In genomic region chr9:46824703-46825102, GRCm38 (mm10) we compare ENCODE assay signal across 24 mouse cellular contexts.
DNase-seq lines count a peak whose midpoint lies in the region; ATAC-seq and TF ChIP-seq lines count a peak whose summit lies in the region.
"Had no signal": no experiment of that assay in that cellular context is flagged by ENCODE, and none has a peak within 500 bp of the region (broad histone marks: within the 10 kb centered on the region; RNA-seq: fewer than 3 reads in every experiment).

No protein-coding gene starts in this region.

- no peak for ATAC-seq in forebrain, embryonic 14.5 days
- no peak for ATAC-seq in forebrain, embryonic 13.5 days
- ATAC-seq: forebrain, embryonic 16.5 days; hindbrain, postnatal 0 days; inflammation-experienced regulatory T-cells, adult 6 months had no signal

- no peaks in the 10 kb centered on the region for H3K36me3 ChIP-seq in forebrain, embryonic 14.5 days (ENCODE audit: control insufficient read depth, insufficient read depth, low read length)
- H3K36me3 ChIP-seq in forebrain, embryonic 13.5 days (ENCODE audit: poor library complexity, severe bottlenecking), result no peaks in the 10 kb centered on the region
- H3K36me3 ChIP-seq: G1E had no signal

- peak; percentile 30 for DNase-seq in forebrain, embryonic 14.5 days (ENCODE audit: low spot score)
- DNase-seq in left cerebral cortex, postnatal 4 days, result peak; percentile 17
- DNase-seq in left cerebral cortex, adult 9 months (ENCODE audit: low spot score in 2 of 2), result no peak
- DNase-seq in retina, postnatal 1 day, result peak; percentile 21
- no peak for DNase-seq in retina, embryonic 14.5 days (ENCODE audit: low spot score)
- peak; percentile 53 for DNase-seq in brain, embryonic 14.5 days (ENCODE audit: low read depth)
- DNase-seq: adrenal gland, adult 2 months; adrenal gland, postnatal 14 days; B cell, adult 2 months; cerebellum, adult 11-12 months; cerebellum, adult 8-10 months; cerebellum, postnatal 36 days; embryo, embryonic 11 days; gastrocnemius, postnatal 10 days; gastrocnemius, postnatal 36 days; heart, postnatal 36 days had no signal

- no peaks in the 10 kb centered on the region for H3K9me3 ChIP-seq in forebrain, embryonic 14.5 days (replicated peaks; ENCODE audit: control insufficient read depth, low read length)
- no peaks in the 10 kb centered on the region for H3K9me3 ChIP-seq in forebrain, embryonic 13.5 days (replicated peaks)

- no peak overlapping the region for H3K4me3 ChIP-seq in forebrain, embryonic 14.5 days (ENCODE audit: low read depth, low read length)
- H3K4me3 ChIP-seq in forebrain, embryonic 13.5 days, result no peak overlapping the region

- no peak for TF ChIP-seq CTCF in brain, embryonic 14.5 days (IDR thresholded peaks at IDR 0.05; ENCODE audit: borderline replicate concordance, extremely low read depth, insufficient read depth, insufficient read length)

- H3K4me2 ChIP-seq in forebrain, embryonic 14.5 days (ENCODE audit: low read length), result no peak overlapping the region
- H3K4me2 ChIP-seq in forebrain, embryonic 13.5 days, result no peak overlapping the region
- H3K4me2 ChIP-seq: heart, embryonic 11.5 days; hindbrain, embryonic 14.5 days had no signal

- intact Hi-C loops in left cerebral cortex, postnatal 4 days (cut with DNase I), result no loop called here

- no peak overlapping the region for H3K9ac ChIP-seq in forebrain, embryonic 14.5 days (ENCODE audit: low read length)
- H3K9ac ChIP-seq in forebrain, embryonic 13.5 days, result no peak overlapping the region
- H3K9ac ChIP-seq: hindbrain, embryonic 14.5 days had no signal

- no peak for TF ChIP-seq POLR2A in brain, embryonic 14.5 days (IDR thresholded peaks at IDR 0.05; ENCODE audit: borderline replicate concordance, extremely low read depth, insufficient read depth, insufficient read length, poor library complexity, severe bottlenecking)

- 55% methylated on average over 4 of the region's 4 CpGs for WGBS in forebrain, embryonic 14.5 days
- 73% methylated on average over 4 of the region's 4 CpGs for WGBS in forebrain, embryonic 13.5 days

- no peaks in the 10 kb centered on the region for H3K4me1 ChIP-seq in forebrain, embryonic 14.5 days (ENCODE audit: control insufficient read depth, insufficient read depth, low read length)
- H3K4me1 ChIP-seq in forebrain, embryonic 13.5 days, result peaks cover 8% of the 10 kb centered on the region; the same call in 1 of the 2 replicates

- H3K27me3 ChIP-seq in forebrain, embryonic 14.5 days (replicated peaks; ENCODE audit: control insufficient read depth, insufficient read depth, low read length), result no peaks in the 10 kb centered on the region
- H3K27me3 ChIP-seq in forebrain, embryonic 13.5 days, result 0 out of 2 replicates have a peak, but pooled peaks cover 5% of the 10 kb centered on the region
- H3K27me3 ChIP-seq: CH12.LX had no signal

- H3K27ac ChIP-seq in forebrain, embryonic 14.5 days (ENCODE audit: low read depth, low read length), result no peak overlapping the region
- no peak overlapping the region for H3K27ac ChIP-seq in forebrain, embryonic 13.5 days
- H3K27ac ChIP-seq: hindbrain, embryonic 14.5 days; hindbrain, postnatal 0 days had no signal

Comparison
In these comparisons a context has a peak if more than half of its experiments do, and no peak if none do; other contexts are left out.
1. DNase-seq: peak in forebrain, embryonic 14.5 days (single experiment), left cerebral cortex, postnatal 4 days (single experiment), retina, postnatal 1 day (single experiment) and brain, embryonic 14.5 days (single experiment); none in left cerebral cortex, adult 9 months (0 of 2) and retina, embryonic 14.5 days (single experiment).